Mouse (Mus musculus) 3T3-L1 (cell line): ENCODE results near the gene Gpr158.

ENCODE experiments used
- DNase-seq: peaks from one replicate; pipeline ENCODE4 v3.0.0-alpha.2; 2015; ENCODE audit warnings: low read depth, low spot score

The Gpr158 gene

GRCm38 (mm10) chr2:21632136-21632535 lies 264.8 kb downstream of the Gpr158 start:
- DNase-seq = no peak

DNA sequence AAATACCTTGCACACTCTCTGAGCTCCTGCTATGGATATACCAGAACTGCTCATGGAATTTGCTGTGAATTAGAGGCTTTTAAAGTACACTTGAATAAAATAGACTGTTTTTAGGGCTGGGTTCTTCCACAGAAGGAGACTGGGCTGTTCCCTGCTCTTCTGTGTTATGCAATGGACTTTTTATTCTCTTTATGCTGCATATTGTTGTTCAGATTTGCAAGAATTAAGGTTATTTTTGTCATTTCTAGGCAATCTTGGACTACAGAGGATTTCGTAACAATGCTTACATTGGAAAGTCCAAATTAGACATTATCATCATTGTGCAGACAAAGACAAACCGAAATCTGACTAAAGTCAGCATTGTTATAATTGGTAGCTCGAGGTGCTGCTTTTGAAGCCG lies 298.4 kb downstream of the Gpr158 start:
- no peak for DNase-seq

DNA sequence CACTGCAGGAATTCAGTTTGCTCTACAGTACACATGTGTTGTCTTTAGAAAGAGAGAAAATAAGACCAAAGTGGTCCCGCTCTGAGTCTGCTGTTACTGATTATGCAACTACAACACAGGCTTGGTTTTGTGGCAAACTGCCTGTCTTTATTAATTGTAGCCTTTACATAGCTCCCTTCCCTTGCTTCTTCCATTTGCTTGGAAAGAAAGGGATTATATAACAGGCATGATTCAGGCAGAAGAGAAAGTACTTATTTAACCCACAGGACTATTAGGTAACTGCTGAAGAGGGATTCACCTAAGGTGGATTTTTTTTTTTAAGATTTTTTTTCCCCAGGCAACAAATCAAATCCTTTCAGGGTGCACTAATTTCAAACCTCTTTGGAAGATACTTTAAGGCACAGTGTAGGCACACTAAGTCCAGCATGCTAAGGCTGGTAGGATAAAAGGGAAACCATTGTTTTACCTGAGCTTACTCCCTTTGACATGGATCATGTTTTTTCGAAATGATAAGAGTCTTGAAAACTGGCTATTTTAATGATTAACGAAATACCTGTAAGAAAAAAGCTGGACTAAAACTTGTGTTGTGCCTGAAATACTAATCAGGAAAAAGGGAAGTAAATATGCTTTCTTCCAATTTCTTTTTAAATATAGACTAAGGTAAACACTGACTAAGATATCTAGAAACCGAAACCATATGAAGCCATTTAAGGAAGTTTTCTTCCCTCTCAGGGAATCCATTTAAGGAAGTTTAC lies 308.9 kb downstream of the Gpr158 start:
- DNase-seq = no peak

- DNase-seq = no peak
Measured at GRCm38 (mm10) chr2:21676839-21677123, 309.4 kb downstream of the Gpr158 start.

DNA sequence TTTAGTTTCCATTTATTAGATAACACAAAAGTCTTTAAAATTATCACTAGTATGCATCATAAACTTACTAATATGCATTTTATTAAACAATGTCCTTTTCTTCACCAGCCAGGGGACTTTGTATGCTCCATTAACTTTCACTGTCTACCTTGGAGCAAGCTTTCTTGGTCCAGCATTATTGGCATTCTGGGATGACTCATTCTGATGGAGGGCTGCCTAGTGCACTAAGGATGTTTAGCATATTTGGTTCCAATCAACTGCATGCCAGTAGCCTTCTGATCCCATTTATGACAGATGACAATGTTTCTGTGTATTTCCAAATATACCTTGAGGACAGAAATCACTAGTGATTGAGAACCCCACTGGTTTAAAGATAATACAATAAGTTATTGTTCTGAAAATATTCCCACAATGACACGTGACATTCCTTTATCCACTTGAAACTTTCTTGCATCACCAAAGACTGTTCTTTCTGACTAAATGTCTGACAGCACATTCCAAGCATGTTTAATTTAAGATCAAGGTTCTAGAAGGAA lies 313.5 kb downstream of the Gpr158 start:
- no peak for DNase-seq

DNA sequence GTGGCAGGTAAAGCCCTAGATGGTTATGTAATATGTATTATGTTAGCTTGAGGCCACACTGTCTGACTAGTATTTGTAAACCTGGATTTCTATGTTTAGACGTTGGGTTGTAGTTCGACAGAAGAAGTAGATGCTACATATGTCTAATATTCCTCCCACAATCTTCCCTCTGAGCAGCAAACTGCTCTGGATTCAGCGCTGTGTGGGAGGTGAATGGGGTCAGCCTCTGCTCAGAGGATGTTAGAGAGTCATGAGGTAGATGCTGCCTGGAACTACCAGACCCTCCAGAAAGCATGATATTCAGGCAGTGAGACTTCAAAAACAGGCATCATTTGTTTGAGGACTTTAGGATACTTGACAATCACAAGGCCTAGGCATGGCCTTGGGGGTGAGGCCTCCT lies 317.4 kb downstream of the Gpr158 start:
- no peak for DNase-seq

GRCm38 (mm10) chr2:21693128-21693527 lies 325.8 kb downstream of the Gpr158 start:
- no peak for DNase-seq

- DNase-seq = no peak
Measured at GRCm38 (mm10) chr2:21693807-21694594, 326.7 kb downstream of the Gpr158 start.

GRCm38 (mm10) chr2:21728075-21728474 lies 360.7 kb downstream of the Gpr158 start:
- DNase-seq = no peak

- DNase-seq = no peak
Measured at GRCm38 (mm10) chr2:21783721-21784120, 416.4 kb downstream of the Gpr158 start.

DNA sequence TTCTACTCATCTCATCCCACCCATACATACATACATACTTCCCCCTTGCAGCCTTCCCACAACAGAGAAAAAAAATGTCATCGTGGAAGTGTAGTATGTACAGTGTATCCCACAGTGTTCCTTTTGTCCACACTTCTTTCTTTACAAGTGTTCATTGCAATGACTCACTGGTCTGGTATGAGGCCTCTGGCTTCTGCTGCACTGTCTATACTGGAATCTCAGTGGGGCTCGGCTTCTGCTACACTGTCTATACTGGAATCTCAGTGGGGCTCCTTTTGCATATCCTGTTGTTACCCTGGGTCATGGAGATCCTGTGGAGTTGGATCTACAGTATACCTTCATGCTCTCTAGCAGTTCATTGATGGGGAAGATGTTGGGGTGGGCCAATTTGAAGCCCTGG lies 425.8 kb downstream of the Gpr158 start:
- peak; percentile 45 for DNase-seq

GRCm38 (mm10) chr2:21799616-21800015 lies 432.3 kb downstream of the Gpr158 start:
- DNase-seq = no peak

- no peak for DNase-seq
Measured at GRCm38 (mm10) chr2:21800045-21800444, 432.7 kb downstream of the Gpr158 start.

GRCm38 (mm10) chr2:21808510-21808909 lies 441.2 kb downstream of the Gpr158 start:
- DNase-seq = no peak

GRCm38 (mm10) chr2:21810431-21810830 lies 443.1 kb downstream of the Gpr158 start:
- no peak for DNase-seq

- no peak for DNase-seq
Measured at GRCm38 (mm10) chr2:21864061-21864460, 496.7 kb downstream of the Gpr158 start.
